Mouse (Mus musculus) hindbrain, embryonic 14.5 days (tissue): ENCODE data around the gene Wdr4. TPM values are rescaled to one million over a fixed set of nuclear protein-coding genes. Genes with fewer than 3 reads are reported as not detected.

ENCODE experiments used
- ATAC-seq: fragments of 200-750 bp; cut with Nextera tagmentation; 2 replicates; pipeline ENCODE4 v1.8.0; 2017; ENCODE audit warnings: moderate number of reproducible peaks, mild to moderate bottlenecking, moderate TSS enrichment, moderate library complexity; ENCODE audit not compliant: low FRiP score
- DNase-seq: peaks from one replicate; pipeline ENCODE4 v3.0.0-alpha.2; 2015; ENCODE audit warnings: low spot score
- H3K27ac ChIP-seq: fragments of 300-500 bp; sonication (generic); 2 replicates; pipeline ENCODE4 v1.5.1; 2014; ENCODE audit warnings: mild to moderate bottlenecking, moderate library complexity
- H3K27me3 ChIP-seq: fragments of 300-500 bp; sonication (generic); 2 replicates; pipeline ENCODE4 v1.6.1; 2014; ENCODE audit warnings: mild to moderate bottlenecking, low read length, mixed read lengths; ENCODE audit not compliant: control insufficient read depth, insufficient read depth
- H3K36me3 ChIP-seq: fragments of 300-500 bp; sonication (generic); replicated peaks from 2 replicates; pipeline ENCODE4 v1.6.1; 2014; ENCODE audit not compliant: control insufficient read depth, insufficient read depth
- H3K4me1 ChIP-seq: fragments of 300-500 bp; sonication (generic); replicated peaks from 2 replicates; pipeline ENCODE4 v1.6.1; 2014; ENCODE audit warnings: antibody characterized with exemption, low read length, mixed read lengths; ENCODE audit not compliant: control insufficient read depth, insufficient read depth
- H3K4me2 ChIP-seq: fragments of 300-500 bp; sonication (generic); replicated peaks from 2 replicates; pipeline ENCODE4 v1.6.1; 2014; ENCODE audit warnings: mild to moderate bottlenecking, moderate library complexity
- H3K4me3 ChIP-seq: fragments of 300-500 bp; sonication (generic); replicated peaks from 2 replicates; pipeline ENCODE4 v1.5.1; 2014; ENCODE audit warnings: mild to moderate bottlenecking, low read length
- H3K9ac ChIP-seq: fragments of 300-500 bp; sonication (generic); 2 replicates; pipeline ENCODE4 v1.6.1; 2014
- H3K9me3 ChIP-seq: fragments of 300-500 bp; sonication (generic); 2 replicates; pipeline ENCODE4 v1.6.1; 2016; ENCODE audit warnings: low read length; ENCODE audit not compliant: control insufficient read depth
- WGBS: fragments of 180-500 bp; shearing (Covaris S2); extraction: QIAGEN DNeasy Blood & Tissue Kit; methylation state at CpG from one replicate; pipeline ENCODE4 v1.1.7; 2014; 5-methylcytosine and 5-hydroxymethylcytosine counted together
- polyA plus RNA-seq: library from polyadenylated mRNA; unstranded; fragments of >200 nt; fragmentation: Nextera tagmentation; extraction: Ambion mirVana; gene quantifications from 2 replicates; pipeline ENCODE4 v1.2.1, GENCODE M21; 2014

Gene Wdr4
- polyA plus RNA-seq, 1 experiment from 2014 or later = 29.5 TPM

DNA sequence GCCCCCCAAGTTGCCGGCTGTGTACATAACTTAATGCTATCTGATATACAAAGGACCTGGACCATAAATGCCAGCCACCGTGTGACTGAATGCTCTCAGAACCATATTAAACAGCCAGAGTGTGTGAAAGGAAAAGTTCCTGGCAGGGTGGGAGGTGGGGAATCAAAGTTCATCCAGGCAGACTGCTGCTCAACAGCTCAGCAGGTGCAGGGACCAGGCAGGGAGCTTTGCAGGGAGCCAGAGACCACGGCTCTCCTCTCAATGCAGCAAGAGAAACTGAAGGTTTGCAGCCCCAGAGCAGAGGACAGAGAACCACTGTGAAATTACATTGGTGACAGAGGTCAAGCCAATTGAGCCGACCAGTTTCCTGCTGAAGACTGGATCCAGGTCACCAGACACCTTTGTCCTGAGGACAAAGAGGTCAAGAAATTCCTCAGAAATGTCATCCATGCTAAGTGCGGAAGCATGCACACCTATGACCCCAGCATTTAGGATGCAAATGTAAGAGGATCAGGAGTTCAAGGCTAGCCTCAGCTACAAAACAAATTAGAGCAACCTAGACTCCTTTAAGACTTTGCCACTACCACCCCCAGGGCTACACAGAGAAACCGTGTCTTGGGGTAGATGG lies 32.2 kb downstream of the Wdr4 start:
- Histone ChIP-seq H3K27ac (peak overlapping the region; percentile 83), H3K36me3 (no peaks in the 10 kb centered on the region), H3K27me3 (no peaks in the 10 kb centered on the region), H3K4me2 (no peak overlapping the region), H3K4me3 (no peak overlapping the region), H3K9me3 (no peaks in the 10 kb centered on the region), H3K4me1 (no peaks in the 10 kb centered on the region), H3K9ac (no peak overlapping the region)
- ATAC-seq (no peak), DNase-seq (no peak)
- 24% methylated on average over 6 of the region's 6 CpGs for WGBS

DNA sequence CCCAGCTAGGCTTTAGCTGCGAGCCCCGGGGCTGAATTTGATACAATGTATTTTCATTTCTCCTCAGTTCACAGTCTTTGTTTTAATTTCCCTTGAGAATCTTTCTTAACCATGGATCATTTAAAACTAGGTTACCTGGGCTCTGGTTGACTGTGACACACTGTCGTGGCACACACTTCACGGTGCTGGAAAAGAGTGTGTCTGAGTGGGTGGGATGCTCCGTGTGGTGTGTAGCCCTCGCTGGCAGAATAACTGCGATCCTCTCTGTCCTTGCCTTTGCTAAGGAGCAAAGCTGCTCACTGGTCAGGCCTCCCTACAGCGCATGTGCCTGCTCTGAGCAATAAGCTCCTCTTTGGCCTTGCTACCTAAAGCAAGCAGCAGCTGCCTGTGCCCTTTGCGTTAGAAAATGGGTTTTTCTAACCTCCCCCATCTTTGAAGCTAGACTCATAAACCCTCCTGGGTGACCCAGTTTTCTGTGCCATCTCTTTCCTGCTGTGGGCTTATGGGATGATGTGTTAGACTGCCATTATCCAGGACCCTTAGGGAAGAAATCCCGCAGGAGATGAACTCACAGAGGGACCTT lies 33.1 kb downstream of the Wdr4 start:
- WGBS = 61% methylated on average over 10 of the region's 10 CpGs
- no peak overlapping the region for H3K9ac ChIP-seq
- DNase-seq (no peak), ATAC-seq (no peak)
- H3K9me3 ChIP-seq = no peaks in the 10 kb centered on the region
- peak overlapping the region; percentile 83 for H3K27ac ChIP-seq
- no peak overlapping the region for H3K4me2 ChIP-seq
- no peaks in the 10 kb centered on the region for H3K36me3 ChIP-seq
- no peak overlapping the region for H3K4me3 ChIP-seq
- H3K27me3 ChIP-seq = no peaks in the 10 kb centered on the region
- no peaks in the 10 kb centered on the region for H3K4me1 ChIP-seq

DNA sequence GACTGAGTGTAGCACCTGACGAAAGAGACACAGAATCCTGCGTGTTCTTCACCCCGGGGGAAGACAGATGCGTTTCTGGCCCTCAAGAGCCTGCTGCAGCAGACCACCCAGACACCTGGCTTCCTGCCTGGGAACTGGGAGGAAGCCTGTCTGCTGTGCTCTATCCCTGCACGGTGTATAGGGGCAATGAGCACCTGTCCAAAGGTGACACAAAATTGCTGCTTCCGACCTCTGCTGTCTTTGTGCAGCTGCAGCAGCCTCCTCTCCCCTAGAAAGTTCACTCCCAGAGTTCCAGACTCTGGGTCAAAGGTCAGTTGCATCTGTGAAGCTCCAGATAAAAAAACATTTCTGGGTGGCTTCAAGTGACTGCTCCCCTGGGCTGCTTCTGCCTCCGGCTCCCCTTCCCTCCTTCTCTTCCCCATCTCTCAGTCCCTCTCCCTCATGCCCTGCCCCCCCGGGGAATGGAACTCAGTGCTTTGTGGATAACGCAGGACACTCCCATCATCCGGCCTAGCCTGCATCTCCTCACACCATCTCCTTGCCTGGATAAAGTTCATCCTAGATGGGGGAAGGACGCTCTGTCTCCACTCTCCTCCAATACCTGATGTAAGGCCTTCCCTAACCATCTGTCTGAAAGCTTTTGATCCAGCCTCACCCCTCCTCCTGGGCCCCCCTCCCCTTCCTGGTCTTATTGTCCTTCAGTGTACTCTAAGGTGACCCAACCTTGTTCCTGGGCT lies 40.5 kb downstream of the Wdr4 start:
- DNase-seq (no peak), ATAC-seq (no peak)
- no peak overlapping the region for H3K4me2 ChIP-seq
- no peaks in the 10 kb centered on the region for H3K9me3 ChIP-seq
- no peak overlapping the region for H3K9ac ChIP-seq
- peaks cover 21% of the 10 kb centered on the region for H3K36me3 ChIP-seq
- no peak overlapping the region for H3K27ac ChIP-seq
- H3K4me1 ChIP-seq = no peaks in the 10 kb centered on the region
- 62% methylated on average over 11 of the region's 11 CpGs for WGBS
- no peaks in the 10 kb centered on the region for H3K27me3 ChIP-seq
- no peak overlapping the region for H3K4me3 ChIP-seq

GRCm38 (mm10) chr17:31478606-31479005 lies 41.2 kb downstream of the Wdr4 start:
- Histone ChIP-seq H3K36me3 (peaks cover 26% of the 10 kb centered on the region), H3K4me3 (no peak overlapping the region), H3K27me3 (no peaks in the 10 kb centered on the region), H3K4me1 (no peaks in the 10 kb centered on the region), H3K9me3 (no peaks in the 10 kb centered on the region), H3K9ac (no peak overlapping the region), H3K27ac (no peak overlapping the region), H3K4me2 (no peak overlapping the region)
- 76% methylated on average over 7 of the region's 7 CpGs for WGBS
- no peak for DNase-seq
- ATAC-seq = no peak

DNA sequence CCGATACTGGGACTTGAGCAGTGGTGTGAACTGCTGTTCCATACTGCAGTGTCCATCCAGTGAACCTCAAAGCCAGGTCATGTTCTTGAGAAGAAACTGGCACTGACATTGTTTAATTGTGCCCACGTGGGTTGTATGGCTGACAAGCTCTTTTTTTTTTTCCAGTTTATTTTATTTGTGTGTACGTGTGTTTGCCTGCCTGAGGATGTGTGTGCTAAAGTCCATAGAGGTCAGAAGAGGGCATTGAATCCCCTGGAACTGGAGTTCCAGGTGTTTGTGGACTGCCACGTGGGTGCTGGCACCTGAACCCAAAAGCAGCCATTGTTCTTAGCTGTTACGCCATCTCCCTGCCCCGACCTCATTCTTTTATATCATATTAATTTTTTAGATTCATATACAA lies 45.4 kb downstream of the Wdr4 start:
- WGBS = 81% methylated on average over 6 of the region's 6 CpGs
- no peak overlapping the region for H3K9ac ChIP-seq
- H3K36me3 ChIP-seq = peaks cover 61% of the 10 kb centered on the region
- DNase-seq = no peak
- no peak for ATAC-seq
- H3K4me1 ChIP-seq = peaks cover 6% of the 10 kb centered on the region; the same call in 1 of the 2 replicates
- no peak overlapping the region for H3K4me3 ChIP-seq
- H3K27me3 ChIP-seq = no peaks in the 10 kb centered on the region
- no peak overlapping the region for H3K27ac ChIP-seq
- H3K4me2 ChIP-seq = no peak overlapping the region
- H3K9me3 ChIP-seq = no peaks in the 10 kb centered on the region

DNA sequence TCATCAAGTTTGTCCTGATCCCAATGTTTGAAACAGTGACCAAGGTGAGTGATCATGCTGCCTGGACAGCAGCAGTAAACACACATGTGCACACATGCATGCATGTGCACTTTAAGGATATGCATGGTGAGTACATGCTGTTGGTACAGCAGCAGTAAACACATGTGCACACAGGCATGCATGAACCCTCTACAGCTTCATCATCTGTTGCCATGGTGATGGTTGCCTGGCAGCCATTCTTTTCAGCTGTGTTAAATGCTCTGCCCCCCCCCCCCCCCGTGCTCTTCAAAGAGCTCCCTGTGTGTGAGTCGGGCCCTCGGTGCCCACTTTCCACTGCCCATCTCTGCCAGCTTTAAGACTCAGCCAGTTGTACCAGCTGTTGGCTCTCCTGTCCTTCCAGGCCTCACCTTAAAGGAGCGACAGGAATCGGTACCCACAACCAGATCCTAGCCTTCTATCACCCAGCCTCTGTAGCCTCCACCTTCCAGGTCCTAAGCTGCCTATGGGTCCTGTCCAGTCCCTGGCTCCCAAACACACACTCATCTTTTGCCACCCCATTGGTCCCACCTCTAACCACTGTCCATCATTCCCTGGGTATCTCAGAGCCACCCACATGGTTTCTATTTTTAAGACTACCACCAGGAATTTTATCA lies 48.9 kb downstream of the Wdr4 start:
- peaks cover 87% of the 10 kb centered on the region for H3K36me3 ChIP-seq
- no peak overlapping the region for H3K9ac ChIP-seq
- no peaks in the 10 kb centered on the region for H3K27me3 ChIP-seq
- H3K9me3 ChIP-seq = 0 out of 2 replicates have a peak, but pooled peaks cover 3% of the 10 kb centered on the region
- DNase-seq = peak; percentile 44
- H3K4me1 ChIP-seq = peaks cover 6% of the 10 kb centered on the region; the same call in 1 of the 2 replicates
- no peak overlapping the region for H3K27ac ChIP-seq
- no peak overlapping the region for H3K4me3 ChIP-seq
- ATAC-seq = peak; percentile 40; the same call in 1 of the 2 replicates
- 41% methylated on average over 5 of the region's 5 CpGs for WGBS
- H3K4me2 ChIP-seq = no peak overlapping the region

GRCm38 (mm10) chr17:31468496-31468895 lies 51.3 kb downstream of the Wdr4 start:
- Histone ChIP-seq H3K4me2 (no peak overlapping the region), H3K4me3 (no peak overlapping the region), H3K36me3 (peaks cover 80% of the 10 kb centered on the region), H3K27ac (no peak overlapping the region), H3K9me3 (0 out of 2 replicates have a peak, but pooled peaks cover 3% of the 10 kb centered on the region), H3K27me3 (no peaks in the 10 kb centered on the region), H3K9ac (no peak overlapping the region), H3K4me1 (peaks cover 6% of the 10 kb centered on the region; the same call in 1 of the 2 replicates)
- 75% methylated on average over 5 of the region's 5 CpGs for WGBS
- ATAC-seq (no peak), DNase-seq (no peak)

DNA sequence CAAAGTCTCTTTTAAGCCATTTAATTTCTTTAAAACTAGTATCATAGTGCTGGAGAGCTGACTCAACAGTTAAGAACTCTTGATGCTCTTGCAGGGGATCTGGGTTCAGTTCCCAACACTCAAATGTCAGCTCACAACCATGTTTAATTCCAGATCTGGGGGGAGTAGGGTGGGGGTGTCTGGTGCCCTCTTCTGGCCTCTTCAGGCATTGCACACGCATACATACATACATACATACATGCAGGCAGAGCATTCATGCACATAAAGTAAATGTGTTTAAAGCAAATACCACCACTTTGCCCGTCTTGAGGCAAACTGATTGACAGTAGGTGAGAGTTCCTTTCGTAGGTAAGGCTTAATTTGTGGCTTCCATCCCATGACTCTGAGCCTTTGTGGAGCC lies 52.9 kb downstream of the Wdr4 start:
- H3K36me3 ChIP-seq = peaks cover 84% of the 10 kb centered on the region
- H3K4me3 ChIP-seq = no peak overlapping the region
- no peak overlapping the region for H3K9ac ChIP-seq
- peaks cover 6% of the 10 kb centered on the region; the same call in 1 of the 2 replicates for H3K4me1 ChIP-seq
- H3K27me3 ChIP-seq = no peaks in the 10 kb centered on the region
- ATAC-seq = no peak
- no peak overlapping the region for H3K27ac ChIP-seq
- DNase-seq = no peak
- H3K9me3 ChIP-seq = 0 out of 2 replicates have a peak, but pooled peaks cover 3% of the 10 kb centered on the region
- no peak overlapping the region for H3K4me2 ChIP-seq
- WGBS = 86% methylated on average over 3 of the region's 3 CpGs

DNA sequence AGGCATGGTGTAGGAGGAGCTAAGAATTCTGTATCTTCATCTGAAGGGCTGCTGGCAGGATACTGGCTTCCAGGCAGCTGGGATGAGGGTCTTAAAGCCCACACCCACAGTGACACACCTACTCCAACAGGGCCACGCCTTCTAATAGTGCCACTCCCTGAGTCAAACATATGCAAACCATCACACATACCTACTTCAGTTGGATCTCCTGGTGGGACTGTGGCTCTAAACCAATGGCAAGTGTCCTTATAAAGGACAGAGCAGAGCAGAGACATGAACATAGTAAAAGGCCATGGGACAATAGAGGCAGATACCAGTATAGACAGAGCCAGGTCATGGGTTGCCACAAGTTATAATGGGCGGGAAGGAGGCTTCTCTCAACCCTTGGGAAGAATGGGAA lies 57.3 kb downstream of the Wdr4 start:
- H3K9ac ChIP-seq = no peak overlapping the region
- DNase-seq (no peak), ATAC-seq (no peak)
- no peak overlapping the region for H3K4me3 ChIP-seq
- H3K27me3 ChIP-seq = no peaks in the 10 kb centered on the region
- peaks cover 67% of the 10 kb centered on the region for H3K36me3 ChIP-seq
- H3K9me3 ChIP-seq = 0 out of 2 replicates have a peak, but pooled peaks cover 3% of the 10 kb centered on the region
- WGBS = 80% methylated on average over 2 of the region's 2 CpGs
- H3K4me2 ChIP-seq = no peak overlapping the region
- H3K27ac ChIP-seq = no peak overlapping the region
- no peaks in the 10 kb centered on the region for H3K4me1 ChIP-seq
